Mouse (Mus musculus): ENCODE measurements around the gene Hlcs.

GRCm38 (mm10) chr16:94251756-94252155, 61.6 kb downstream of the Hlcs start:
- TF ChIP-seq POLR2A (IDR thresholded peaks at IDR 0.05; ENCODE audit: low read depth, low read length) (no peak), CTCF (conservative IDR thresholded peaks at IDR 0.05; ENCODE audit: insufficient read depth, insufficient read length, low read depth, low read length) (no peak)

Measured in kidney, adult 2 months (tissue).